ENCODE assay signal across 11 mouse cellular contexts in the genomic region with DNA sequence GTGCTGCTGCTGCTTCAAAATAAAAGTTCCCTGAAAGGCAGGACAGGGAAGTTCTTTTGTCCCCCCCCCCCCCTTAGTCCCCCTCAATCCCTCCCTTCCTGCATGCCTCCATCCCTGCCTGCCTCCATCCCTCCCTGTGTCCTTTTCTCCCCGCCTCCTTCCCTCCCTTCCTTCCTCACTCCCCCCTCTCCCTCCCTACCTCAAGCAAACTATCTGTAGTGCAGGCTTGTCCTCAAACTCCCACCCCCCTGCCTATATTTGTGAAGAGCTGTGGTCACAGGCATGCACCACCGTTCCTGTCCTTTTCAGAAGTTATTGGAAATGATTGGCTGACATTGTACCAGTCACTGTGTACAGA.
DNase-seq lines count a peak whose midpoint lies in the region; ATAC-seq and TF ChIP-seq lines count a peak whose summit lies in the region.
"Had no signal": no experiment of that assay in that cellular context is flagged by ENCODE, and none has a peak within 500 bp of the region (broad histone marks: within the 10 kb centered on the region; RNA-seq: fewer than 3 reads in every experiment).

No protein-coding gene starts in this region.

- H3K9me3 ChIP-seq in kidney, embryonic 16.5 days (ENCODE audit: low read length) = no peaks in the 10 kb centered on the region
- no peaks in the 10 kb centered on the region for H3K9me3 ChIP-seq in kidney, embryonic 14.5 days (ENCODE audit: control insufficient read depth, low read length)
- H3K9me3 ChIP-seq in embryonic facial prominence, embryonic 14.5 days (ENCODE audit: control insufficient read depth, low read length) = no peaks in the 10 kb centered on the region
- no peaks in the 10 kb centered on the region for H3K9me3 ChIP-seq in intestine, embryonic 16.5 days (ENCODE audit: control insufficient read depth, low read length)
- H3K9me3 ChIP-seq: liver, embryonic 15.5 days had no signal

- no peak; the same call in 1 of the 2 replicates for ATAC-seq in kidney, embryonic 16.5 days (ENCODE audit: low FRiP score, low TSS enrichment)
- ATAC-seq in kidney, embryonic 14.5 days (ENCODE audit: low FRiP score, low TSS enrichment) = no peak
- no peak for ATAC-seq in embryonic facial prominence, embryonic 14.5 days (ENCODE audit: low read depth)
- no peak for ATAC-seq in intestine, embryonic 16.5 days
- ATAC-seq: activated CD4-positive, CD25-positive, alpha-beta regulatory T cell, adult 4 months; inflammation-experienced regulatory T-cells, adult 6 months had no signal

- 0 out of 2 replicates have a peak overlapping the region, but pooled peaks have one; percentile 31 for H3K4me2 ChIP-seq in kidney, embryonic 16.5 days (replicated peaks; ENCODE audit: low read depth, low read length)
- no peak overlapping the region for H3K4me2 ChIP-seq in kidney, embryonic 14.5 days (replicated peaks; ENCODE audit: low read depth, low read length)
- no peak overlapping the region for H3K4me2 ChIP-seq in embryonic facial prominence, embryonic 14.5 days (ENCODE audit: low read depth, low read length)
- H3K4me2 ChIP-seq in intestine, embryonic 16.5 days (ENCODE audit: low read depth, low read length) = no peak overlapping the region
- H3K4me2 ChIP-seq: liver, embryonic 15.5 days had no signal

- H3K27me3 ChIP-seq in cerebellum, adult 2 months (ENCODE audit: control insufficient read depth, insufficient read depth, low read length) = no peaks in the 10 kb centered on the region
- no peaks in the 10 kb centered on the region for H3K27me3 ChIP-seq in kidney, embryonic 16.5 days (ENCODE audit: insufficient read depth, low read length)
- H3K27me3 ChIP-seq in kidney, embryonic 14.5 days (ENCODE audit: control insufficient read depth, insufficient read depth, low read length) = no peaks in the 10 kb centered on the region
- no peaks in the 10 kb centered on the region for H3K27me3 ChIP-seq in embryonic facial prominence, embryonic 14.5 days (replicated peaks; ENCODE audit: control insufficient read depth, insufficient read depth, low read length)
- no peaks in the 10 kb centered on the region for H3K27me3 ChIP-seq in intestine, embryonic 16.5 days (replicated peaks; ENCODE audit: control insufficient read depth, insufficient read depth, low read length)
- H3K27me3 ChIP-seq: liver, embryonic 15.5 days had no signal

- no peak for DNase-seq in cerebellum, adult 2 months
- no peak for DNase-seq in cerebellum, postnatal 10 days
- DNase-seq in embryonic facial prominence, embryonic 14.5 days (ENCODE audit: low spot score) = no peak
- no peak for DNase-seq in adrenal gland, adult (ENCODE audit: inconsistent age in 2 of 2, low spot score in 1 of 2)
- no peak for DNase-seq in layer of hippocampus, postnatal 10 days (ENCODE audit: low spot score in 2 of 2)

- H3K4me3 ChIP-seq in cerebellum, adult 2 months (replicated peaks; ENCODE audit: insufficient read depth, low read depth, low read length) = no peak overlapping the region
- H3K4me3 ChIP-seq in kidney, embryonic 16.5 days (ENCODE audit: low read length) = no peak overlapping the region
- no peak overlapping the region for H3K4me3 ChIP-seq in kidney, embryonic 14.5 days (ENCODE audit: low read length)
- H3K4me3 ChIP-seq in embryonic facial prominence, embryonic 14.5 days (ENCODE audit: low read depth, low read length) = no peak overlapping the region
- H3K4me3 ChIP-seq in intestine, embryonic 16.5 days (ENCODE audit: low read length) = no peak overlapping the region
- H3K4me3 ChIP-seq: liver, embryonic 15.5 days had no signal

- WGBS in cerebellum, adult 2 months = 58% methylated on average over 2 of the region's 2 CpGs
- WGBS in kidney, embryonic 16.5 days = 4% methylated on average over 1 of the region's 2 CpGs
- WGBS in kidney, embryonic 14.5 days = 23% methylated on average over 1 of the region's 2 CpGs
- WGBS in embryonic facial prominence, embryonic 14.5 days = 14% methylated on average over 2 of the region's 2 CpGs
- 26% methylated on average over 2 of the region's 2 CpGs for WGBS in intestine, embryonic 16.5 days

- H3K4me1 ChIP-seq in cerebellum, adult 2 months (ENCODE audit: control insufficient read depth, insufficient read depth, low read length) = peaks cover 2% of the 10 kb centered on the region; the same call in 1 of the 2 replicates
- peaks cover 20% of the 10 kb centered on the region for H3K4me1 ChIP-seq in kidney, embryonic 16.5 days (ENCODE audit: insufficient read depth, low read length)
- peaks cover 6% of the 10 kb centered on the region for H3K4me1 ChIP-seq in kidney, embryonic 14.5 days (ENCODE audit: control insufficient read depth, insufficient read depth, low read length)
- H3K4me1 ChIP-seq in embryonic facial prominence, embryonic 14.5 days (ENCODE audit: control insufficient read depth, insufficient read depth, low read length) = peaks cover 26% of the 10 kb centered on the region
- H3K4me1 ChIP-seq in intestine, embryonic 16.5 days (ENCODE audit: control insufficient read depth, insufficient read depth, low read length) = peaks cover 9% of the 10 kb centered on the region
- H3K4me1 ChIP-seq: liver, embryonic 15.5 days had no signal

- H3K9ac ChIP-seq in kidney, embryonic 16.5 days (replicated peaks; ENCODE audit: low read length) = no peak overlapping the region
- H3K9ac ChIP-seq in kidney, embryonic 14.5 days (ENCODE audit: low read depth, low read length) = no peak overlapping the region
- no peak overlapping the region for H3K9ac ChIP-seq in embryonic facial prominence, embryonic 14.5 days (ENCODE audit: low read depth, low read length)
- H3K9ac ChIP-seq in intestine, embryonic 16.5 days (ENCODE audit: low read depth, low read length) = no peak overlapping the region
- H3K9ac ChIP-seq: liver, embryonic 15.5 days had no signal

- no peak for TF ChIP-seq CTCF in cerebellum, adult 2 months (IDR thresholded peaks at IDR 0.05; ENCODE audit: borderline replicate concordance, insufficient read depth, low read depth, low read length)

- no peak for TF ChIP-seq POLR2A in cerebellum, adult 2 months (IDR thresholded peaks at IDR 0.05; ENCODE audit: borderline replicate concordance, insufficient read depth, low read length)

- H3K36me3 ChIP-seq in kidney, embryonic 16.5 days (ENCODE audit: insufficient read depth, low read length) = no peaks in the 10 kb centered on the region
- no peaks in the 10 kb centered on the region for H3K36me3 ChIP-seq in kidney, embryonic 14.5 days (ENCODE audit: control insufficient read depth, insufficient read depth, low read length)
- H3K36me3 ChIP-seq in embryonic facial prominence, embryonic 14.5 days (ENCODE audit: control insufficient read depth, insufficient read depth, low read length) = no peaks in the 10 kb centered on the region
- H3K36me3 ChIP-seq in intestine, embryonic 16.5 days (ENCODE audit: control insufficient read depth, insufficient read depth, low read length) = no peaks in the 10 kb centered on the region
- H3K36me3 ChIP-seq: liver, embryonic 15.5 days had no signal

- peak overlapping the region; percentile 4; the same call in 1 of the 2 replicates for H3K27ac ChIP-seq in cerebellum, adult 2 months (ENCODE audit: insufficient read depth, low read length)
- H3K27ac ChIP-seq in kidney, embryonic 16.5 days (ENCODE audit: low read length) = peak overlapping the region; percentile 70
- no peak overlapping the region; the same call in 1 of the 2 replicates for H3K27ac ChIP-seq in kidney, embryonic 14.5 days (ENCODE audit: low read depth, low read length)
- peak overlapping the region; percentile 23; the same call in 1 of the 2 replicates for H3K27ac ChIP-seq in embryonic facial prominence, embryonic 14.5 days (replicated peaks; ENCODE audit: low read depth, low read length)
- peak overlapping the region; percentile 27 for H3K27ac ChIP-seq in intestine, embryonic 16.5 days (ENCODE audit: low read length)
- H3K27ac ChIP-seq: liver, embryonic 15.5 days had no signal
